Mouse (Mus musculus): ENCODE results near the gene Rpl14. TPM values are rescaled to one million over a fixed set of nuclear protein-coding genes. Genes with fewer than 3 reads are reported as not detected.

Rpl14 gene
- 1,000 to 10,000 TPM in 1 of 2 experiments, 100 to 1,000 TPM in 1; 687 to 1,103 TPM for polyA plus RNA-seq (2017; shearing (Covaris generic))

GRCm38 (mm10) chr9:120570741-120571592 is at the start of gene Rpl14:
Gene Rpl14 (plus strand): TSS chr9:120571444.

GRCm38 (mm10) chr9:120539662-120540251 is 31.5 kb upstream of the Rpl14 start, which contains the start of gene Entpd3:
Gene Entpd3 (plus strand): TSS chr9:120539818.

Other genes with a start within 250 kb of the Rpl14 start
- gene Eif1b, start 79.2 kb upstream of the Rpl14 start, polyA plus RNA-seq (2017; shearing (Covaris generic)), result 100 to 1,000 TPM in 1 of 2 experiments, 10 to 100 TPM in 1; 85.7 to 123 TPM
- under 1 TPM in 1 of 2 experiments, not detected in 1; 0.14 TPM for gene Entpd3, start 31.6 kb upstream of the Rpl14 start, polyA plus RNA-seq (2017; shearing (Covaris generic))